Mouse (Mus musculus) liver, postnatal 0 days (tissue): ENCODE results near the gene Gpc1.

ENCODE experiments used
- CTCF ChIP-seq: sonication (generic); IDR thresholded peaks from 2 replicates; pipeline ENCODE4 v1.5.1; 2016; ENCODE audit warnings: antibody characterized with exemption, low read depth
- EP300 ChIP-seq: IDR thresholded peaks from 2 replicates; pipeline ENCODE4 v1.6.1; 2016; ENCODE audit warnings: antibody characterized with exemption, low read depth, mild to moderate bottlenecking

DNA sequence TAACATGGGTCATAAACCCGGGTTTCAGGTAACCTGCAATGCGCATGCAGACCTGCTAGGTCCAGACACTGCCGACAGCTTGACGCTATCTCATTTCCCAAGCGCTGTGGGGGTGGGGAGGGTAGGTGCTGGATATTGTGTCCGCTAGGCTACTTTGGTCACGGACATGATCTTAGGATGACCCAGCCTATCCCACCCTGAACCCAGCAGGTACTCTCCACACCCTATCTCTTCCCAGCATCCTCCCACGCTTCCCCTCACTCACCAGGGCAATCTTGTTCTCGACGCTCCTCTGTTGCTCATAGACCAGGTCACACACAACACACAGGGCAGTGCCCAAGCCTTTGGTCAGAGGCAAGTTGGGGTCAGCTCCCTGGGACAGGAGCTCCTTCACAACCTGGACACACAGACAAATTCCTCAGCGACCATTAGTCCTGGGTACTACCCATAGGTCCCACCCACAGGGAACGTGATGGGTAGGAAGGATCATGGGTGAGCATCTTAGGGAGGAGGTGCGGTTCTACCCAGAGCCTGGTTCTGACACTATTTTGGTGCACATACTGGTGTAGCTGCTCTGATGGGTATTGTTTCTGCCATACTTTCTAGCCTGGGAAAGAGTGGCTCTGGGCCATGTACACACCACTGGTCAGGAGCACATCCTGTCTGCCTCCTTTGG is 46.8 kb downstream of the Gpc1 start:
- TF ChIP-seq CTCF (no peak), EP300 (no peak)
